Mouse (Mus musculus) brain, embryonic 14.5 days (tissue): ENCODE results near the gene Arxes2.

Experiments
- CTCF ChIP-seq: fragments of 200-500 bp; IDR thresholded peaks from 2 replicates; pipeline ENCODE4 v1.5.1; 2012; ENCODE audit warnings: inconsistent platforms, mild to moderate bottlenecking, moderate library complexity, borderline replicate concordance; ENCODE audit not compliant: insufficient read depth, insufficient read length; ENCODE audit errors: extremely low read depth
- POLR2A ChIP-seq: fragments of 200-500 bp; IDR thresholded peaks from 2 replicates; pipeline ENCODE4 v1.6.1; 2012; ENCODE audit warnings: mild to moderate bottlenecking, inconsistent platforms, borderline replicate concordance; ENCODE audit not compliant: poor library complexity, insufficient read depth, insufficient read length, severe bottlenecking; ENCODE audit errors: extremely low read depth

DNA sequence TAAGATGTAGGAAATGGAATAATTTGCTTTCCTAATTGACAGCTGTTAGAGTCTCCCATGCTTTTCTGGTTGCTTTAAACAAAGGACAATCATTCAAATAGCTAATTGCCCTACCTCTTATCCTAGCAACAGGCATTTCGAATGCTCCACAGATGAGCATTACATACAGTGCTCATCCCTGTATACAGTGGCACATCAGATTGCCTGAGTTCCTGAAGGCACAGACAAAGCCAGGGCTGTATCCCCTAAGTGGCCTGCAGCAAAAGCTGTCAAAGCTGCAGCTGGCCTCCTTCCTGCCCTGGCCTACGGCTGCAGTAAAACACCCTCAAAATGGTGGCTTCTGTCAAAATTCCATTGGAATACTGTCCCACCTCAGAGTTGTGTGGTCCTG lies 35.9 kb upstream of the Arxes2 start:
- TF ChIP-seq CTCF (no peak), POLR2A (no peak)
